Mouse (Mus musculus) midbrain, postnatal 0 days (tissue): ENCODE measurements around the gene S100a5. TPM values are rescaled to one million over a fixed set of nuclear protein-coding genes. Genes with fewer than 3 reads are reported as not detected.

Experiments used
- ATAC-seq: fragments of 200-750 bp; cut with Nextera tagmentation; 2 replicates; pipeline ENCODE4 v1.8.0; 2017; ENCODE audit warnings: moderate number of reproducible peaks, mild to moderate bottlenecking, moderate TSS enrichment, moderate library complexity; ENCODE audit not compliant: low FRiP score
- DNase-seq: peaks from one replicate; pipeline ENCODE4 v3.0.0-alpha.2; 2015; ENCODE audit warnings: low spot score
- H3K27ac ChIP-seq: fragments of 300-500 bp; sonication (generic); 2 replicates; pipeline ENCODE4 v1.5.1; 2014; ENCODE audit warnings: low read depth, mild to moderate bottlenecking, low read length, mixed read lengths
- H3K27me3 ChIP-seq: fragments of 300-500 bp; sonication (generic); 2 replicates; pipeline ENCODE4 v1.6.1; 2014; ENCODE audit warnings: low read length, control low read depth, mixed read lengths; ENCODE audit not compliant: insufficient read depth
- H3K36me3 ChIP-seq: fragments of 300-500 bp; sonication (generic); 2 replicates; pipeline ENCODE4 v1.6.1; 2014; ENCODE audit warnings: low read length, control low read depth, mixed read lengths; ENCODE audit not compliant: insufficient read depth
- H3K4me1 ChIP-seq: fragments of 300-500 bp; sonication (generic); 2 replicates; pipeline ENCODE4 v1.6.1; 2014; ENCODE audit warnings: mild to moderate bottlenecking, control low read depth, antibody characterized with exemption, low read length, mixed read lengths; ENCODE audit not compliant: insufficient read depth
- H3K4me2 ChIP-seq: fragments of 300-500 bp; sonication (generic); 2 replicates; pipeline ENCODE4 v1.6.1; 2014; ENCODE audit warnings: low read depth, mild to moderate bottlenecking, low read length, mixed read lengths; ENCODE audit not compliant: poor library complexity, severe bottlenecking
- H3K4me3 ChIP-seq: fragments of 300-500 bp; sonication (generic); 2 replicates; pipeline ENCODE4 v1.5.1; 2014; ENCODE audit warnings: low read depth, mild to moderate bottlenecking, low read length, moderate library complexity
- H3K9ac ChIP-seq: fragments of 300-500 bp; sonication (generic); replicated peaks from 2 replicates; pipeline ENCODE4 v1.6.1; 2014; ENCODE audit warnings: mild to moderate bottlenecking, low read length, moderate library complexity, mixed read lengths; ENCODE audit not compliant: poor library complexity, severe bottlenecking
- H3K9me3 ChIP-seq: fragments of 300-500 bp; sonication (generic); 2 replicates; pipeline ENCODE4 v1.6.1; 2016; ENCODE audit warnings: low read length, control low read depth
- CTCF ChIP-seq: IDR thresholded peaks from 2 replicates; pipeline ENCODE4 v1.5.1; 2016; ENCODE audit warnings: antibody characterized with exemption, mild to moderate bottlenecking
- WGBS: fragments of 180-500 bp; shearing (Covaris S2); extraction: QIAGEN DNeasy Blood & Tissue Kit; methylation state at CpG from one replicate; pipeline ENCODE4 v1.1.7; 2014; 5-methylcytosine and 5-hydroxymethylcytosine counted together
- polyA plus RNA-seq: library from polyadenylated mRNA; unstranded; fragments of >200 nt; fragmentation: Nextera tagmentation; extraction: Ambion mirVana; gene quantifications from 2 replicates; pipeline ENCODE4 v1.2.1, GENCODE M21; 2015
- total RNA-seq: library from RNA; depleted of rRNA; stranded (reverse); fragments of >200 nt; gene quantifications from 2 replicates; pipeline ENCODE4 v1.2.3, GENCODE M21; 2014

Gene S100a5
- total and polyA plus RNA-seq, 2 experiments from 2014 or later, result 0.43 TPM; not detected in 1

GRCm38 (mm10) chr3:90581141-90581540, 27.2 kb upstream of the S100a5 start:
- DNase-seq (no peak), ATAC-seq (no peak)
- TF ChIP-seq CTCF, result no peak
- Histone ChIP-seq H3K27me3 (no peaks in the 10 kb centered on the region), H3K9me3 (no peaks in the 10 kb centered on the region), H3K4me3 (no peak overlapping the region), H3K9ac (no peak overlapping the region), H3K27ac (no peak overlapping the region), H3K4me1 (no peaks in the 10 kb centered on the region; the same call in 1 of the 2 replicates), H3K36me3 (no peaks in the 10 kb centered on the region), H3K4me2 (no peak overlapping the region)
- 97% methylated on average over 5 of the region's 5 CpGs for WGBS

DNA sequence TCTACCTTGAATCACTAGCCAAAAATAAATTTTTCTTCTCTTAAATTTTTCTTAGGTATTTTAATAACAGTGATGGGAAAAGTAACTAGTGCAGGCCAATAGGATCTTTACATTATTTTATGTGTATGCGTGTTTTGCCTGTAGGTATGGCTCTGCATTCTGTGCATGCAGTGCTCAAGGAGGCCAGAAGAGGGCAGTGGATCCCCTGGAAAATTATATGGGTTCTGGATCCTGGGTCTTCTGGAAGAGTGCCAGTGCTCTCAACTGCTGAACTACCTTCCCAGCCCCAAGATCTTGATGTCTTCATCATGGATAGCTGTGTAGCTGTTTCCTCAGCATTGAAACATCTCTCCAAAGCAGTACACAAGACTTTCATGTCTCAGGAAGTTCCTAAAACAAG, 26.2 kb upstream of the S100a5 start:
- WGBS, result 94% methylated on average over 1 of the region's 1 CpGs
- ATAC-seq (no peak), DNase-seq (no peak)
- Histone ChIP-seq H3K27ac (no peak overlapping the region), H3K4me3 (no peak overlapping the region), H3K27me3 (no peaks in the 10 kb centered on the region), H3K4me2 (no peak overlapping the region), H3K9me3 (no peaks in the 10 kb centered on the region), H3K4me1 (no peaks in the 10 kb centered on the region), H3K9ac (no peak overlapping the region), H3K36me3 (no peaks in the 10 kb centered on the region)
- peak; percentile 42 for TF ChIP-seq CTCF

GRCm38 (mm10) chr3:90582556-90582955, 25.8 kb upstream of the S100a5 start:
- Histone ChIP-seq H3K36me3 (no peaks in the 10 kb centered on the region), H3K9ac (no peak overlapping the region), H3K4me1 (no peaks in the 10 kb centered on the region), H3K27ac (no peak overlapping the region), H3K9me3 (no peaks in the 10 kb centered on the region), H3K4me3 (no peak overlapping the region), H3K27me3 (no peaks in the 10 kb centered on the region), H3K4me2 (no peak overlapping the region)
- no peak for TF ChIP-seq CTCF
- no peak for ATAC-seq
- WGBS, result 94% methylated on average over 4 of the region's 4 CpGs
- DNase-seq, result no peak

DNA sequence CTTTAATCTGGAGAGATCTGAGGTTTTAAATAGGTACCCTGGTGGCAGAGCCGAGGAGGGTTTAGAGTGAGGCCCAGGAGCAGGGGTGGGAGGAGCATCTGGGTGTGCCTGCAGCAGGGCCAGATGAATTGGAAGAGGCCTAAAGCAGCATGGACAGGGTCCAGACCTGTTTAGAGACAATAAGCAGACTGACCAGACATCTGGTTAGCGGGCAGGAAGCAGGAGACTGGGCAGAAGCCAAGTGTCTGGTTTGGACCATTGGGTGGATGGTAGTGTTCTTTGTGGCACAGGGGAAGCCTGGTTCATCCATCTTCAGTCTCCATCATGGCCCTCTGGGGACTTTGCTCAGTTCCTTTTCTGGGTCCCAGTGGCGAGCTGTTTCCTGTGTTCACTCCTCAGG, 24.4 kb upstream of the S100a5 start:
- WGBS, result 43% methylated on average over 3 of the region's 3 CpGs
- DNase-seq, result peak; percentile 32
- H3K9ac ChIP-seq, result no peak overlapping the region

GRCm38 (mm10) chr3:90585595-90585994, 22.7 kb upstream of the S100a5 start:
- WGBS, result 30% methylated on average over 5 of the region's 5 CpGs

More for the DNA sequence above, 24.4 kb upstream of the S100a5 start:
- Histone ChIP-seq H3K4me1 (no peaks in the 10 kb centered on the region), H3K9me3 (no peaks in the 10 kb centered on the region), H3K4me2 (no peak overlapping the region), H3K4me3 (no peak overlapping the region), H3K36me3 (no peaks in the 10 kb centered on the region), H3K27me3 (no peaks in the 10 kb centered on the region), H3K27ac (no peak overlapping the region)
- no peak for ATAC-seq
- no peak for TF ChIP-seq CTCF

DNA sequence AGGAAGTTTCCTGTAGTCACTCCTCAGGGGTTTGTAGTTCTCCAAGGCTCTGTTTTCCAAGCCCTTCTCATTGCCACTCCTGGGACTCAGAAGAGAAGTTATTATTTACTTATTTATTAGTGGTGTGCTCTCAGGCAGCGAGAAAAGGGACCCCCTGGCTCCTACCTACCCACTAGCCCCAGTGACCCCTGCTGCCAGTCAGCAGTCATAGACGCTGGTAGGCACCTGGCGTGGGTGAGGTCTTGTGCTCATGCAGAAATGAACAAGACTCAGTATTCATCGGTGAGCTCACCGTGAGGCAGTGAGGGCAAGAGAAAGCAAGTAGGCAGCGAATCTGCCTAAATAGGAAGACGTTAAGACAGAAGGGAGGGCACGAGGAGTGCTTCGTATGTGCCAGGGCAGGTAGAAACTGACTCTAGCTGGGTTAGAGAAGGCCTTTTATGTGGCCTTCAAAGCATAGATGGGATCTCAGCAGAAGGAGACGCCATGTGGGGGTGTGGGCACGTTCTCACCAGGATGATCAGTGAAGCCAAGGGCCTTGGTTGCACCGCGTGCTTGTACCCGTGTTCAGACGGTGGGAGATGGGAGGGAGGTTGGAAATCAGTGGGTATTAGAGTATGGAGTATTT, 22.2 kb upstream of the S100a5 start:
- no peak overlapping the region for H3K9ac ChIP-seq
- H3K4me1 ChIP-seq, result no peaks in the 10 kb centered on the region
- no peak for DNase-seq
- H3K27me3 ChIP-seq, result no peaks in the 10 kb centered on the region
- WGBS, result 86% methylated on average over 15 of the region's 15 CpGs
- ATAC-seq, result no peak
- no peak overlapping the region for H3K4me3 ChIP-seq
- H3K9me3 ChIP-seq, result no peaks in the 10 kb centered on the region
- TF ChIP-seq CTCF, result no peak
- H3K27ac ChIP-seq, result no peak overlapping the region
- no peaks in the 10 kb centered on the region for H3K36me3 ChIP-seq
- H3K4me2 ChIP-seq, result no peak overlapping the region

More at GRCm38 (mm10) chr3:90585595-90585994, 22.7 kb upstream of the S100a5 start:
- Histone ChIP-seq H3K4me1 (no peaks in the 10 kb centered on the region), H3K27me3 (no peaks in the 10 kb centered on the region), H3K4me3 (no peak overlapping the region), H3K9ac (no peak overlapping the region), H3K4me2 (no peak overlapping the region), H3K9me3 (no peaks in the 10 kb centered on the region), H3K36me3 (no peaks in the 10 kb centered on the region), H3K27ac (no peak overlapping the region)
- TF ChIP-seq CTCF, result peak; percentile 85
- DNase-seq, result peak; percentile 69
- no peak for ATAC-seq
